Mouse (Mus musculus): ENCODE measurements around the gene Cd19.

Gene Cd19

GRCm38 (mm10) chr7:126383565-126383964 is 31.1 kb downstream of the Cd19 start:
- DNase-seq (ENCODE audit: low spot score in 2 of 2) = no peak

GRCm38 (mm10) chr7:126377278-126378158 is 37.2 kb downstream of the Cd19 start, which contains the start of gene Spns1:
Gene Spns1 (minus strand): TSS chr7:126377450.
- DNase-seq (ENCODE audit: low spot score in 2 of 2) = peak; percentile 90 to 95

- DNase-seq (ENCODE audit: low spot score in 2 of 2) = no peak
Measured at GRCm38 (mm10) chr7:126376903-126377277, 37.8 kb downstream of the Cd19 start.

GRCm38 (mm10) chr7:126375012-126375411 is 39.7 kb downstream of the Cd19 start:
- no peak for DNase-seq (ENCODE audit: low spot score in 2 of 2)

GRCm38 (mm10) chr7:126374526-126374925 is 40.2 kb downstream of the Cd19 start:
- DNase-seq (ENCODE audit: low spot score in 2 of 2) = no peak

GRCm38 (mm10) chr7:126373007-126373406 is 41.7 kb downstream of the Cd19 start:
- no peak for DNase-seq (ENCODE audit: low spot score in 2 of 2)

- no peak for DNase-seq (ENCODE audit: low spot score in 2 of 2)
Measured at GRCm38 (mm10) chr7:126369393-126369792, 45.3 kb downstream of the Cd19 start, which contains the start of gene Lat. Gene Lat (minus strand): TSS chr7:126369570.

GRCm38 (mm10) chr7:126368367-126368766 is 46.3 kb downstream of the Cd19 start:
- no peak for DNase-seq (ENCODE audit: low spot score in 2 of 2)

GRCm38 (mm10) chr7:126367636-126368035 is 47.1 kb downstream of the Cd19 start:
- DNase-seq (ENCODE audit: low spot score in 2 of 2) = no peak

- no peak for DNase-seq (ENCODE audit: low spot score in 2 of 2)
Measured at GRCm38 (mm10) chr7:126363038-126363437, 51.7 kb downstream of the Cd19 start.

GRCm38 (mm10) chr7:126359049-126359448 is 55.6 kb downstream of the Cd19 start:
- DNase-seq (ENCODE audit: low spot score in 2 of 2) = no peak

Measured in urinary bladder, postnatal 36 days (tissue).